Mouse (Mus musculus): ENCODE measurements around the gene Ccdc77. TPM values are rescaled to one million over a fixed set of nuclear protein-coding genes. Genes with fewer than 3 reads are reported as not detected.

The Ccdc77 gene
- polyA plus RNA-seq, 1 experiment = 10.0 TPM

DNA sequence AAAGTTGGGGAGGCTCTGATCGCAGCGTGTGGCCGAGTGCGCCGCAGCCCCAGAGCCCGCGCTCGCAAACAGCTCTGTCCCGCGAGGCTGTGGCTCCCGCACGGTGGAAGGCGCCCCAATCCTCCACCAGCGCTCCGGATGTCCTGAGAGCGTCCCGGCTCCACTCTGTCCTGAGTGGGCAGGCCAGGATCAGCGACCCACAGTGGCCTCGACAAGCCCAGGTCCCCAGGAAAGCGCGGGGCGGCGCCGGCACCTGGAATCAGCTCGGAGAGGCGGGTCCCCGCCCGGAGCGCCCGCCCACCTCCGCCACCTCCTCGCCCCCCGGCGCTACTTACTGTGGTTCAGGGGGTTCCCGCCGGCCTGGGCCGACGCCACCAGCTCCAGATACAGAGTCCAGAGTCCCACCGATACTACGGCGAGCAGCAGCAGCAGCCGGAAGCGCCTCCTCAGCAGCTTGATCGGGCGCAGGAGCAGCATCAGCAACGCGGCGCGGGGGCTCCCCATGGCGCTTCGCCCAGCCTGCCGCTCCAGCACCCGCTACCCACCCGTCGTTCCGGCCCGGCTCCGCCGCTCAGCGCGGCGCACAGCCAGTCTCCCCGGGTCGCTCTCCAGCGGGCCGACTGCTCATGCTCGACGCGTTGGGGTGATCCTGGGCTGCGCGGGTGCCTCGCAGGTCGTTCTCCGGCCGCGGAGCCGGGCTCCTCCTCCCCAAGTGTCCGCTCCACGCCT lies 70.0 kb downstream of the Ccdc77 start, which contains the start of the genes D330020A13Rik and B4galnt3:
TSS of gene D330020A13Rik (plus strand) at position 309 of the 729 bp plus-strand sequence.
TSS of gene B4galnt3 (minus strand) at position 504 of the 729 bp plus-strand sequence.
- no peaks in the 10 kb centered on the region for H3K4me1 ChIP-seq (ENCODE audit: control insufficient read depth, insufficient read depth, low read length)
- peak within 1 kb of the TSS; percentile 42 for H3K4me3 ChIP-seq (ENCODE audit: insufficient read depth, low read length)
- TF ChIP-seq CTCF (IDR thresholded peaks at IDR 0.05; ENCODE audit: borderline replicate concordance, insufficient read depth, low read length) (no peak), POLR2A (IDR thresholded peaks at IDR 0.05; ENCODE audit: low read depth, low read length) (no peak)
- H3K27ac ChIP-seq (ENCODE audit: insufficient read depth, low read length) = no peak within 1 kb of the TSS

DNA sequence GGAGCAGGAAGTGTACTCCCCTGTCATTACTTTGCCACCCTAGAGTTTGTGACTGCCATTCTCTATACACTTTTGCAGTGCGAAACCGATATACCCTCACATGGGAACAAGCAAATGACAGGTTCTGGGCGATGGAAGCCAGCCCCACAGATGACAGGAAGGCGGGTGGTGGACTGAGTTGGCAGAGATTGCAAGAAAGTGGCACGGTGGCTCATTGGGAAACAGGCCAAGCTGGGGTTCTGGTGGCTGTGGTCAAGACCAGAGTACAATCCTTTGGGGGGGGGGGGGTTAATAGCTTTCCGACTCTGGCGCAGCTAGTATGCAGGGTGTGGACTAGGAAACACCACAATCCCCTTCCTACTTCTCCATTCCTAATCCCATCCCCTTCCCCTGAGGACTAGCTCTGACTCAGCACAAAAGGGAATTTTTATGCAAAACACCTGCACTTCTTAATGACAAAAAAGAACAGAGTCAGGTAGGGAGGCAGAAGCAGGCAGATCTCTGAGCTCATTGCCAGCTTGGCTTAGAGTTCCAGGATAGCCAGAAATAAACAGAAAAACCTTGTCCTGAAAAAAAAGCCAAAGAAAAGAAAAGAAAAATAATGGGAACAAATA lies 72.7 kb downstream of the Ccdc77 start:
- Histone ChIP-seq H3K4me1 (ENCODE audit: control insufficient read depth, insufficient read depth, low read length) (no peaks in the 10 kb centered on the region), H3K27ac (ENCODE audit: insufficient read depth, low read length) (no peak overlapping the region), H3K4me3 (ENCODE audit: insufficient read depth, low read length) (no peak overlapping the region)
- TF ChIP-seq CTCF (IDR thresholded peaks at IDR 0.05; ENCODE audit: borderline replicate concordance, insufficient read depth, low read length) (no peak), POLR2A (IDR thresholded peaks at IDR 0.05; ENCODE audit: low read depth, low read length) (no peak)

DNA sequence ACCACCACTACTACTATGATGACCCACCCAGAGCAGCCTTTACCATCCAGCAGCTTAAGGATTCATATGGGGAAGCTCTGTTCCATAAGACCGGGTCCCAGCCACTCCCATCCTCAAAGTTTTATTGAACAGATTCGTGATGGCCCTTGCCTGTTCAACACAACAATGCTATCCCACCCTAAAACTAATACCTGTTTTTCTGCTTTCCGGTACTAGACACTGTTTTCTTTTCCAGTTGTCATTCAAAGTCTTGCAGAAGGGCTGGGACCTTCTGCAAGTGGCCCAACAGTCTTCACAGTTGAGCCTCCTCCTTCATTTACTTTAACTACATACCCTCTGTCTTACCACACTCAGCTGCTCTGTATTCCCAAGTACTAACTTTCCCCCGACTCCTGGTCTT lies 74.7 kb downstream of the Ccdc77 start:
- H3K27ac ChIP-seq (ENCODE audit: insufficient read depth, low read length) = no peak overlapping the region
- TF ChIP-seq CTCF (IDR thresholded peaks at IDR 0.05; ENCODE audit: borderline replicate concordance, insufficient read depth, low read length) = no peak
- no peak for TF ChIP-seq POLR2A (IDR thresholded peaks at IDR 0.05; ENCODE audit: low read depth, low read length)
- H3K4me3 ChIP-seq (ENCODE audit: insufficient read depth, low read length) = no peak overlapping the region
- H3K4me1 ChIP-seq (ENCODE audit: control insufficient read depth, insufficient read depth, low read length) = no peaks in the 10 kb centered on the region

DNA sequence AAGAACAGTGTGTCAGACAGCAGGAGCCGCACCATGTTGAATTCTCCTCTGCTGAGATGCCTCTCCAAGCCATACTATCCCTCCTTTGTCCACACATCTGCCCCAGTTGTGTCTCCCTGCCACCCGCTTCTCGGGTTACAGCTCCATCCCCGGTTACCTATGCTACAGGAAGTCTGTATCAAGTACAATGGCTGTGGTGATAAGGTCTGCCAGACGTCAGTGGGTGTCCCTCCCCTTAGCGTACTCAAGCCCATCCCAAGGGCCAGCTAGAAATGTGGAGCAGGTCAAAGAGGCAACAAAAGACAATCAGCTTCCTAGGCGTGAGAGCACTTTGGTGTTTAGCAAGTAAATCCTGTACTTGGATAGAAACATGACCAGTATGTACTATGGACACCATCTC lies 75.6 kb downstream of the Ccdc77 start:
- Histone ChIP-seq H3K27ac (ENCODE audit: insufficient read depth, low read length) (no peak overlapping the region), H3K4me3 (ENCODE audit: insufficient read depth, low read length) (no peak overlapping the region), H3K4me1 (ENCODE audit: control insufficient read depth, insufficient read depth, low read length) (no peaks in the 10 kb centered on the region)
- no peak for TF ChIP-seq POLR2A (IDR thresholded peaks at IDR 0.05; ENCODE audit: low read depth, low read length)
- no peak for TF ChIP-seq CTCF (IDR thresholded peaks at IDR 0.05; ENCODE audit: borderline replicate concordance, insufficient read depth, low read length)

DNA sequence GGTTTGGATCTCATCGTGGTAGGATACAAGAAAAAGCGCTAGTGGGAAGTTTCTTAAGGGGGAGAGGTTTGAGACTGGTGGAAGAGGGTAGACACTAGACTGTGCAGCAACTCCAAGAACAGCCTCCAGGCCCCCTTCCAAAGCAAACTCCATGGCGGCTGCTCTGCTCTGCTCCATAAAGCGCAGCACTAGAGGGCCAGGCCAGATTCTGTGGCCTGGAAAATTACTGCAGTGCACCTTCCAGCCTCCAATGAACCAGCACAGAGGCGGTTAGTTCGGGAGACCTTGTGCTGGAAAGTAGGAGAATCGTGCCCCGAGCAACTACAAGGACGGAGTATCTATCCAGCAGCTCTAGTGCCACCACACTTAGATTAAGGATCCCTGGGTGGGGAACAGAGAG lies 76.9 kb downstream of the Ccdc77 start:
- Histone ChIP-seq H3K4me3 (ENCODE audit: insufficient read depth, low read length) (no peak overlapping the region), H3K27ac (ENCODE audit: insufficient read depth, low read length) (no peak overlapping the region), H3K4me1 (ENCODE audit: control insufficient read depth, insufficient read depth, low read length) (no peaks in the 10 kb centered on the region)
- TF ChIP-seq POLR2A (IDR thresholded peaks at IDR 0.05; ENCODE audit: low read depth, low read length) (no peak), CTCF (IDR thresholded peaks at IDR 0.05; ENCODE audit: borderline replicate concordance, insufficient read depth, low read length) (no peak)

DNA sequence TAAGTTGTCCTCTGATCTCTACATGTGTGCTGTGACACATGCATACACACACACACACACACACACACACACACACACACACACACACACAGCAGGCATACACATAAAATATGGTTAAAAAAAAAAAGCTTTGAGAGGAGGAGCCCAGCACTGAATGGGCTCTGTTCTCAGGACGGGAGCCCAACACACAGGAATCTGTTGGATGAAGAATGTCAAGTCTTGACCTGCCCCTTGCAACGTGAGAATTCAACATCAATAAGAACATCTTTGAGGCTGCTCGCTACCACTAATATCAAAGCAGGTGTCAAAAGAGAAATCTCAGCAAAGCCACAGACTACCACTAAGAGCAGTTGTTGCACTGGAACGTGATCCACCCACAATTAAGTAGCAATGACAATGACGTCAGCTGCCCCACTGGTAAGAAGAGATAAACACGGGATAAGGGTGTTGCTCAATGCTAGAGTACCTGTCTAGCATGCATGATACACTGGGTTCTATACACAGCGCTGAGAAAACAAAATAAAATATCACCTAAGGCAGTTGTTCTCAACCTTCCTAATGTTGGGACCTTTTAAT lies 87.2 kb downstream of the Ccdc77 start:
- H3K27ac ChIP-seq (ENCODE audit: insufficient read depth, low read length) = no peak overlapping the region
- no peaks in the 10 kb centered on the region for H3K4me1 ChIP-seq (ENCODE audit: control insufficient read depth, insufficient read depth, low read length)
- no peak for TF ChIP-seq POLR2A (IDR thresholded peaks at IDR 0.05; ENCODE audit: low read depth, low read length)
- no peak for TF ChIP-seq CTCF (IDR thresholded peaks at IDR 0.05; ENCODE audit: borderline replicate concordance, insufficient read depth, low read length)
- H3K4me3 ChIP-seq (ENCODE audit: insufficient read depth, low read length) = no peak overlapping the region

DNA sequence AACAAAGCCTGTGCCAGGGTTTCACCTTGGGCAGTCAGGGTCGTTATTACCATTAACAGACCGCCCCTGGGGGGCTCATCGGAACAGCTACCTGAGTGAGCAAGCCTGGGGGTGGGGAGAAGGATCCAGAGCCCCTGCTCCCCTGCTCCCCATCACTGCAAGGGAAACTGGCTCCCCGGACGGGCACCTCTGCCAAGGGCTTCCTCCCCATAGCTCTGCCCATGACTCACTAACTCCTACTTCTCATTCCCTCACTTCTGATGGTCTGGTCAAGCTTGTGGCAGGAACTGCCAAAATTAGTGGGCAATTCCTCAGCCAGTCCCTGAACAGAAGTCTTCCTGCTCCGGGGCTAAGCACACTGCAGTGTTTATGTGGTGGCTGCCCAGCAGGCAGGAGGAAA lies 88.9 kb downstream of the Ccdc77 start:
- no peaks in the 10 kb centered on the region for H3K4me1 ChIP-seq (ENCODE audit: control insufficient read depth, insufficient read depth, low read length)
- no peak overlapping the region for H3K27ac ChIP-seq (ENCODE audit: insufficient read depth, low read length)
- no peak for TF ChIP-seq CTCF (IDR thresholded peaks at IDR 0.05; ENCODE audit: borderline replicate concordance, insufficient read depth, low read length)
- TF ChIP-seq POLR2A (IDR thresholded peaks at IDR 0.05; ENCODE audit: low read depth, low read length) = no peak
- no peak overlapping the region for H3K4me3 ChIP-seq (ENCODE audit: insufficient read depth, low read length)

DNA sequence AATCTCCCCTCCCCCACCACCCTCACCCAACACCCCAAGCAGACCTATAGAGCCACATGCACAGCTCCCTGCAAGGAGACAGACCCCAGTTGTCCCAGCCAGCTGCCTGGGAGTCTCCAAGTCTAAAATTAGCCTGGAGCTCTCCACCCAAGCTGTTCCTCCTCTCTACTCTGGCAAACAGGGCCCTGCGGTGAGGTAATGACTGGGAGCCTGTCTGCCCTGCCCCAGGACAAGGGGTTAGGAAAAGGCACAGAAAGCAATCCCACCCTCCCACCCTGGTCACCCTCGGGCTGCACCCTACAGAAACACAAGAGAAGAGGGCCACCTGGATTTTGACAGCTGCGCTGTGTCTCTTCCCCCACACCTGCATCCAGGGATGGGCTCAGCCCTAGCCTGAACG lies 89.3 kb downstream of the Ccdc77 start:
- Histone ChIP-seq H3K4me1 (ENCODE audit: control insufficient read depth, insufficient read depth, low read length) (no peaks in the 10 kb centered on the region), H3K27ac (ENCODE audit: insufficient read depth, low read length) (no peak overlapping the region), H3K4me3 (ENCODE audit: insufficient read depth, low read length) (no peak overlapping the region)
- TF ChIP-seq CTCF (IDR thresholded peaks at IDR 0.05; ENCODE audit: borderline replicate concordance, insufficient read depth, low read length) (no peak), POLR2A (IDR thresholded peaks at IDR 0.05; ENCODE audit: low read depth, low read length) (no peak)

Other genes with a start within 250 kb of the Ccdc77 start
- gene D330020A13Rik, start 70.0 kb downstream of the Ccdc77 start, polyA plus RNA-seq (2011; ENCODE audit: insufficient read length, low read depth, missing spikeins) = not detected in 2 replicates
- gene B4galnt3, start 69.8 kb downstream of the Ccdc77 start, polyA plus RNA-seq (2011; ENCODE audit: insufficient read length, low read depth, missing spikeins) = not detected in 2 replicates
- 45.3 and 51.6 TPM in 2 replicates for gene Kdm5a, start 250 bp downstream of the Ccdc77 start, polyA plus RNA-seq (2011; ENCODE audit: insufficient read length, low read depth, missing spikeins)
- gene Il17ra, start 98.9 kb upstream of the Ccdc77 start, polyA plus RNA-seq (2011; ENCODE audit: insufficient read length, low read depth, missing spikeins) = 11.7 and 13.3 TPM in 2 replicates
- 0.11 TPM in 1 of 2 replicates, not detected in the other for gene Tmem121b, start 129.4 kb upstream of the Ccdc77 start, polyA plus RNA-seq (2011; ENCODE audit: insufficient read length, low read depth, missing spikeins)
- 8.5 and 10.9 TPM in 2 replicates for gene Hdhd5, start 166.9 kb upstream of the Ccdc77 start, polyA plus RNA-seq (2011; ENCODE audit: insufficient read length, low read depth, missing spikeins)